Mouse (Mus musculus) stomach, postnatal 0 days (tissue): ENCODE results near the gene Banp.

Experiments
- CTCF ChIP-seq: IDR thresholded peaks from 2 replicates; pipeline ENCODE4 v1.5.1; 2016; ENCODE audit warnings: antibody characterized with exemption, low read depth, mild to moderate bottlenecking, moderate library complexity
- EP300 ChIP-seq: optimal IDR thresholded peaks from 2 replicates; pipeline ENCODE3; 2016; ENCODE audit warnings: antibody characterized with exemption

GRCm38 (mm10) chr8:121922101-121922500 lies 27.4 kb upstream of the Banp start:
- TF ChIP-seq CTCF (no peak), EP300 (no peak)
